Mouse (Mus musculus) megakaryocyte, adult 5-6 weeks (primary cell): ENCODE results near the gene Gm17617. TPM values are rescaled to one million over a fixed set of nuclear protein-coding genes. Genes with fewer than 3 reads are reported as not detected.
"Not testable (repeated sequence)": the region's sequence is repeated elsewhere in the genome, so short reads cannot be mapped to it uniquely, and the experiment has no call there.

Experiments used
- ATAC-seq: 2 replicates; pipeline ENCODE4 v1.8.0; 2016; ENCODE audit warnings: mild to moderate bottlenecking, inconsistent platforms; ENCODE audit not compliant: poor library complexity, severe bottlenecking
- total RNA-seq, 2 experiments: library from RNA; stranded (forward) in 1 of 2; stranded (reverse) in 1 of 2; fragments of 153-499, 151-499 nt in 1 of 2; fragments of 221-1000, 200-1000 nt in 1 of 2; gene quantifications; 2 replicates each; pipeline versions ENCODE4 v1.2.3 to v1.2.4; 2015 to 2017

Gm17617 gene
- total RNA-seq, 2 experiments from 2014 or later: not detected

GRCm38 (mm10) chr13:55135382-55135781 is 2.0 kb upstream of the Gm17617 start:
- ATAC-seq: peak; percentile 56; the same call in 1 of the 2 replicates

- peak; percentile 95 for ATAC-seq
These were observed 8.4 kb downstream of the Gm17617 start for GRCm38 (mm10) chr13:55124903-55125302.

GRCm38 (mm10) chr13:55114375-55114774 is 19.0 kb downstream of the Gm17617 start:
- peak; percentile 60 for ATAC-seq

- no peak for ATAC-seq
These were observed 25.7 kb downstream of the Gm17617 start for GRCm38 (mm10) chr13:55107694-55108093.

- ATAC-seq: no peak
These were observed 26.2 kb downstream of the Gm17617 start for GRCm38 (mm10) chr13:55107116-55107515.

- no peak for ATAC-seq
These were observed 27.2 kb downstream of the Gm17617 start for GRCm38 (mm10) chr13:55105953-55106691.

- ATAC-seq: peak; percentile 98
These were observed 28.0 kb downstream of the Gm17617 start, which contains the start of gene Zfp346 for GRCm38 (mm10) chr13:55105045-55105952. Gene Zfp346 (plus strand): TSS chr13:55105311.

- no peak for ATAC-seq
These were observed 30.0 kb downstream of the Gm17617 start for GRCm38 (mm10) chr13:55103351-55103750.

GRCm38 (mm10) chr13:55102366-55102765 is 31.0 kb downstream of the Gm17617 start:
- ATAC-seq: no peak

- ATAC-seq: no peak
These were observed 31.7 kb downstream of the Gm17617 start for GRCm38 (mm10) chr13:55101627-55102026.

- peak; percentile 84 for ATAC-seq
These were observed 33.4 kb downstream of the Gm17617 start, which contains the start of gene Uimc1 for GRCm38 (mm10) chr13:55099726-55100478. Gene Uimc1 (minus strand): TSS chr13:55100300.

GRCm38 (mm10) chr13:55099066-55099725 is 34.2 kb downstream of the Gm17617 start:
- ATAC-seq: peak; percentile 29

- not testable (repeated sequence) for ATAC-seq
These were observed 35.5 kb downstream of the Gm17617 start for GRCm38 (mm10) chr13:55097841-55098240.

- ATAC-seq: no peak
These were observed 40.8 kb downstream of the Gm17617 start for GRCm38 (mm10) chr13:55092588-55092987.

Other genes starting within 250 kb of the Gm17617 start
- gene Unc5a, start 184.1 kb downstream of the Gm17617 start, total RNA-seq (2015): 0.38 and 0.71 TPM in 2 replicates
- 0.24 and 1.8 TPM in 2 replicates for gene Unc5a, start 184.1 kb downstream of the Gm17617 start, total RNA-seq (2017)
- 37.9 and 43.1 TPM in 2 replicates for gene Hk3, start 112.2 kb downstream of the Gm17617 start, total RNA-seq (2015)
- 99.2 and 109 TPM in 2 replicates for gene Hk3, start 112.2 kb downstream of the Gm17617 start, total RNA-seq (2017)
- 54.5 and 58.7 TPM in 2 replicates for gene Uimc1, start 33.2 kb downstream of the Gm17617 start, total RNA-seq (2015)
- gene Uimc1, start 33.2 kb downstream of the Gm17617 start, total RNA-seq (2017): 69.5 and 85.7 TPM in 2 replicates
- gene Zfp346, start 28.2 kb downstream of the Gm17617 start, total RNA-seq (2015): 8.0 and 12.3 TPM in 2 replicates
- gene Zfp346, start 28.2 kb downstream of the Gm17617 start, total RNA-seq (2017): 6.6 and 8.2 TPM in 2 replicates
- gene Fgfr4, start 19.1 kb upstream of the Gm17617 start, total RNA-seq (2015): not detected in 2 replicates
- gene Fgfr4, start 19.1 kb upstream of the Gm17617 start, total RNA-seq (2017): not detected in 2 replicates
- 68.2 TPM in 2 replicates for gene Nsd1, start 76.2 kb upstream of the Gm17617 start, total RNA-seq (2015)
- 71.6 and 83.6 TPM in 2 replicates for gene Nsd1, start 76.2 kb upstream of the Gm17617 start, total RNA-seq (2017)
- 455 and 498 TPM in 2 replicates for gene Prelid1, start 187.0 kb upstream of the Gm17617 start, total RNA-seq (2015)
- gene Prelid1, start 187.0 kb upstream of the Gm17617 start, total RNA-seq (2017): 146 and 163 TPM in 2 replicates
- gene Rab24, start 188.4 kb upstream of the Gm17617 start, total RNA-seq (2015): 228 and 247 TPM in 2 replicates
- gene Rab24, start 188.4 kb upstream of the Gm17617 start, total RNA-seq (2017): 47.0 and 54.4 TPM in 2 replicates
- 33.1 and 36.5 TPM in 2 replicates for gene Mxd3, start 196.3 kb upstream of the Gm17617 start, total RNA-seq (2015)
- gene Mxd3, start 196.3 kb upstream of the Gm17617 start, total RNA-seq (2017): 31.4 and 36.1 TPM in 2 replicates
- gene Lman2, start 229.2 kb upstream of the Gm17617 start, total RNA-seq (2015): 73.6 and 74.9 TPM in 2 replicates
- gene Lman2, start 229.2 kb upstream of the Gm17617 start, total RNA-seq (2017): 91.4 and 96.4 TPM in 2 replicates
- gene Rgs14, start 236.2 kb upstream of the Gm17617 start, total RNA-seq (2015): 55.3 and 56.5 TPM in 2 replicates
- gene Rgs14, start 236.2 kb upstream of the Gm17617 start, total RNA-seq (2017): 68.1 and 75.0 TPM in 2 replicates